Mouse (Mus musculus) ES-E14 (cell line): ENCODE measurements at regions not wholly inside any gene's neighbourhood (a gene's known extent, or its start where the extent isn't known, plus 50 kb on each side); places are given as distances from the start of the nearest gene placed in this dataset.

ENCODE experiments used
- CHD2 ChIP-seq: IDR thresholded peaks from 2 replicates; pipeline ENCODE4 v1.6.1; 2014; ENCODE audit warnings: mild to moderate bottlenecking, low read depth, low read length, inconsistent platforms
- MAFK ChIP-seq: IDR thresholded peaks from 2 replicates; pipeline ENCODE4 v1.6.1; 2014; ENCODE audit warnings: mild to moderate bottlenecking, low read depth, low read length, inconsistent platforms; ENCODE audit not compliant: insufficient read depth

DNA sequence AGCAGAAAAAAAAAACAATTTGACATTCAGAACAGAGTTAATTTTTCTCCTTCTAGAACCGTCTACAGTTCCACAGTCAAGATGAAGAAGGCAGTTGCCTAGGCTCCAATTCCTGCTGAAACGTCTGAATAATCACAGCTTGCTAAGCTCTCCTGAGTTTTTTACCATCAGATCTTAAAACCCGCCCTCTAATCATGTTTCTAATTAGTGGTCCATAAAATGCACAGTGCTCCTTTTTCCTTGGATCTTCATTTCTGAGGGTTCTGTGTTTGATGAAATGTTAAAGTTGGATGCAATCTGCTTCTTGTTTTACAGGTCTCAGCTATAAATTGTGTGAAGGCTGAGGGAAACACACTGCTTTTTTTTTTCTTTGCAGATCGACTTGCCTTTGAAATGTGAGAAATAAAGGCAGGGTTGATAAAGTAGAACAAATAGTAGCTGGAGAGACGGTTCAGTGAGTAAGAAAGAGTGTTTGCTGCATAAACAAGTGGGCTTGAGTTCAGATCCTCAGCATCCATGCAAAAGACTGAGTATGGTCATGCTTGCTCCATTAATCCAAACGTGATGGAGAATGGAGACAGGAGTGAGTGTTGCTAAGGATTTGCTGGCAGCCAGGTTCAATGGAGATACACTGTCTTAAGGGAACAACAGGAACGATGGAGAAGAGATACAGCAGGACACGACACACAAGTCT, 499.3 kb downstream of the Nuf2 start:
- no peak for TF ChIP-seq MAFK
- no peak for TF ChIP-seq CHD2
